Mouse (Mus musculus) hindbrain, embryonic 13.5 days (tissue): ENCODE results near the gene Mtus2. TPM values are rescaled to one million over a fixed set of nuclear protein-coding genes. Genes with fewer than 3 reads are reported as not detected.
A peak's percentile ranks its signal among the peaks of the same experiment; 100 is the strongest.
"Not testable (repeated sequence)": the region's sequence is repeated elsewhere in the genome, so short reads cannot be mapped to it uniquely, and the experiment has no call there.

Experiments
- ATAC-seq: fragments of 200-750 bp; cut with Nextera tagmentation; 2 replicates; pipeline ENCODE4 v1.8.0; 2017; ENCODE audit warnings: moderate TSS enrichment; ENCODE audit not compliant: low FRiP score
- H3K27ac ChIP-seq: fragments of 300-500 bp; sonication (generic); 2 replicates; pipeline ENCODE4 v1.5.1; 2015; ENCODE audit warnings: inconsistent platforms, mild to moderate bottlenecking, moderate library complexity
- H3K27me3 ChIP-seq: fragments of 300-500 bp; sonication (generic); 2 replicates; pipeline ENCODE4 v1.6.1; 2015; ENCODE audit warnings: mild to moderate bottlenecking, inconsistent platforms
- H3K36me3 ChIP-seq: fragments of 300-500 bp; sonication (generic); 2 replicates; pipeline ENCODE4 v1.6.1; 2015; ENCODE audit warnings: mild to moderate bottlenecking, inconsistent platforms
- H3K4me1 ChIP-seq: fragments of 300-500 bp; sonication (generic); replicated peaks from 2 replicates; pipeline ENCODE4 v1.6.1; 2015; ENCODE audit warnings: inconsistent platforms
- H3K4me2 ChIP-seq: fragments of 300-500 bp; sonication (generic); 2 replicates; pipeline ENCODE4 v1.6.1; 2015; ENCODE audit warnings: inconsistent platforms, mild to moderate bottlenecking, moderate library complexity
- H3K4me3 ChIP-seq: fragments of 300-500 bp; sonication (generic); 2 replicates; pipeline ENCODE4 v1.5.1; 2015; ENCODE audit warnings: mild to moderate bottlenecking, inconsistent platforms
- H3K9ac ChIP-seq: fragments of 300-500 bp; sonication (generic); 2 replicates; pipeline ENCODE4 v1.6.1; 2015; ENCODE audit warnings: mild to moderate bottlenecking, inconsistent platforms
- H3K9me3 ChIP-seq: fragments of 300-500 bp; sonication (generic); 2 replicates; pipeline ENCODE4 v1.6.1; 2016; ENCODE audit warnings: inconsistent platforms
- WGBS: fragments of 180-500 bp; shearing (Covaris S2); methylation state at CpG from one replicate; pipeline ENCODE4 v1.1.7; 2015; 5-methylcytosine and 5-hydroxymethylcytosine counted together
- polyA plus RNA-seq: library from polyadenylated mRNA; unstranded; fragments of >200 nt; fragmentation: Nextera tagmentation; extraction: Ambion mirVana; gene quantifications from 2 replicates; pipeline ENCODE4 v1.2.1, GENCODE M21; 2015

Gene Mtus2
- polyA plus RNA-seq, 1 experiment from 2014 or later = 45.8 TPM

- 87% methylated on average over 2 of the region's 2 CpGs for WGBS
- peaks cover 64% of the 10 kb centered on the region for H3K36me3 ChIP-seq
These were observed 347.0 kb downstream of the Mtus2 start for GRCm38 (mm10) chr5:148304112-148304511.

GRCm38 (mm10) chr5:148310790-148311189, 353.7 kb downstream of the Mtus2 start:
- H3K4me3 ChIP-seq = no peak overlapping the region
- no peaks in the 10 kb centered on the region for H3K27me3 ChIP-seq
- H3K4me2 ChIP-seq = no peak overlapping the region
- no peaks in the 10 kb centered on the region for H3K4me1 ChIP-seq
- H3K27ac ChIP-seq = no peak overlapping the region
- peaks cover 65% of the 10 kb centered on the region for H3K36me3 ChIP-seq
- ATAC-seq = no peak
- no peak overlapping the region for H3K9ac ChIP-seq
- no peaks in the 10 kb centered on the region for H3K9me3 ChIP-seq
- 76% methylated on average over 10 of the region's 10 CpGs for WGBS

More at GRCm38 (mm10) chr5:148304112-148304511, 347.0 kb downstream of the Mtus2 start:
- Histone ChIP-seq H3K27ac (no peak overlapping the region), H3K9ac (no peak overlapping the region), H3K27me3 (no peaks in the 10 kb centered on the region), H3K4me3 (no peak overlapping the region), H3K4me2 (no peak overlapping the region), H3K9me3 (no peaks in the 10 kb centered on the region), H3K4me1 (no peaks in the 10 kb centered on the region)
- ATAC-seq = no peak

- peaks cover 53% of the 10 kb centered on the region for H3K36me3 ChIP-seq
- 59% methylated on average over 2 of the region's 2 CpGs for WGBS
- H3K9ac ChIP-seq = no peak overlapping the region
- no peaks in the 10 kb centered on the region for H3K4me1 ChIP-seq
- no peaks in the 10 kb centered on the region for H3K27me3 ChIP-seq
- no peak overlapping the region for H3K27ac ChIP-seq
- H3K4me3 ChIP-seq = no peak overlapping the region
- ATAC-seq = no peak
- H3K9me3 ChIP-seq = no peaks in the 10 kb centered on the region
- H3K4me2 ChIP-seq = no peak overlapping the region
These were observed 355.3 kb downstream of the Mtus2 start for GRCm38 (mm10) chr5:148312443-148312842.

GRCm38 (mm10) chr5:148314931-148315330, 357.8 kb downstream of the Mtus2 start:
- no peaks in the 10 kb centered on the region for H3K4me1 ChIP-seq
- H3K4me2 ChIP-seq = no peak overlapping the region
- no peak overlapping the region for H3K9ac ChIP-seq
- H3K27ac ChIP-seq = no peak overlapping the region
- no peak for ATAC-seq
- no peaks in the 10 kb centered on the region for H3K27me3 ChIP-seq
- H3K4me3 ChIP-seq = no peak overlapping the region
- H3K9me3 ChIP-seq = no peaks in the 10 kb centered on the region
- 97% methylated on average over 5 of the region's 5 CpGs for WGBS
- peaks cover 38% of the 10 kb centered on the region for H3K36me3 ChIP-seq

GRCm38 (mm10) chr5:148325317-148325885, 368.3 kb downstream of the Mtus2 start:
- no peaks in the 10 kb centered on the region for H3K36me3 ChIP-seq
- no peak overlapping the region for H3K4me2 ChIP-seq
- no peak for ATAC-seq
- WGBS = 54% methylated on average over 4 of the region's 4 CpGs
- H3K4me1 ChIP-seq = no peaks in the 10 kb centered on the region
- no peak overlapping the region for H3K9ac ChIP-seq
- no peaks in the 10 kb centered on the region for H3K27me3 ChIP-seq
- H3K27ac ChIP-seq = no peak overlapping the region
- H3K4me3 ChIP-seq = no peak overlapping the region
- H3K9me3 ChIP-seq = peaks cover 5% of the 10 kb centered on the region; the same call in 1 of the 2 replicates

- H3K27me3 ChIP-seq, H3K9me3 ChIP-seq, H3K4me1 ChIP-seq, ATAC-seq, H3K4me2 ChIP-seq, H3K36me3 ChIP-seq, H3K4me3 ChIP-seq, H3K27ac ChIP-seq, H3K9ac ChIP-seq: not testable (repeated sequence)
- 96% methylated on average over 9 of the region's 9 CpGs for WGBS
These were observed 369.2 kb downstream of the Mtus2 start for GRCm38 (mm10) chr5:148326295-148326694.

GRCm38 (mm10) chr5:148328982-148329381, 371.9 kb downstream of the Mtus2 start:
- Histone ChIP-seq H3K4me3 (no peak overlapping the region), H3K36me3 (peaks cover 11% of the 10 kb centered on the region), H3K27me3 (no peaks in the 10 kb centered on the region), H3K4me1 (peaks cover 13% of the 10 kb centered on the region), H3K9ac (no peak overlapping the region), H3K27ac (no peak overlapping the region), H3K4me2 (no peak overlapping the region), H3K9me3 (peaks cover 5% of the 10 kb centered on the region; the same call in 1 of the 2 replicates)
- WGBS = 91% methylated on average over 3 of the region's 3 CpGs
- ATAC-seq = no peak

- H3K4me2 ChIP-seq = no peak overlapping the region
- no peaks in the 10 kb centered on the region for H3K27me3 ChIP-seq
- no peak for ATAC-seq
- peaks cover 13% of the 10 kb centered on the region for H3K4me1 ChIP-seq
- no peak overlapping the region for H3K9ac ChIP-seq
- H3K27ac ChIP-seq = no peak overlapping the region
- 79% methylated on average over 11 of the region's 11 CpGs for WGBS
- H3K9me3 ChIP-seq = no peaks in the 10 kb centered on the region
- no peak overlapping the region for H3K4me3 ChIP-seq
- peaks cover 20% of the 10 kb centered on the region for H3K36me3 ChIP-seq
These were observed 374.2 kb downstream of the Mtus2 start for GRCm38 (mm10) chr5:148331229-148331776.

- no peak overlapping the region for H3K27ac ChIP-seq
- ATAC-seq = peak; percentile 62
- H3K36me3 ChIP-seq = peaks cover 27% of the 10 kb centered on the region
- WGBS = 84% methylated on average over 18 of the region's 18 CpGs
- H3K9ac ChIP-seq = no peak overlapping the region
- no peaks in the 10 kb centered on the region for H3K27me3 ChIP-seq
- no peak overlapping the region for H3K4me2 ChIP-seq
- no peaks in the 10 kb centered on the region for H3K9me3 ChIP-seq
- H3K4me3 ChIP-seq = no peak overlapping the region
- H3K4me1 ChIP-seq = peaks cover 13% of the 10 kb centered on the region
These were observed 375.0 kb downstream of the Mtus2 start for GRCm38 (mm10) chr5:148331926-148332621.

- Histone ChIP-seq H3K4me2 (no peak overlapping the region), H3K36me3 (peaks cover 27% of the 10 kb centered on the region), H3K27ac (no peak overlapping the region), H3K27me3 (no peaks in the 10 kb centered on the region), H3K9ac (no peak overlapping the region), H3K4me1 (peaks cover 13% of the 10 kb centered on the region), H3K4me3 (no peak overlapping the region), H3K9me3 (no peaks in the 10 kb centered on the region)
- ATAC-seq = peak; percentile 69
- WGBS = 40% methylated on average over 8 of the region's 8 CpGs
These were observed 375.5 kb downstream of the Mtus2 start for GRCm38 (mm10) chr5:148332622-148332974.

- H3K27me3 ChIP-seq = no peaks in the 10 kb centered on the region
- no peak overlapping the region for H3K9ac ChIP-seq
- no peaks in the 10 kb centered on the region for H3K9me3 ChIP-seq
- H3K4me3 ChIP-seq = no peak overlapping the region
- no peak overlapping the region for H3K27ac ChIP-seq
- WGBS = 92% methylated on average over 5 of the region's 5 CpGs
- H3K4me1 ChIP-seq = peaks cover 13% of the 10 kb centered on the region
- ATAC-seq = no peak
- H3K4me2 ChIP-seq = no peak overlapping the region
- H3K36me3 ChIP-seq = peaks cover 19% of the 10 kb centered on the region
These were observed 382.0 kb downstream of the Mtus2 start for GRCm38 (mm10) chr5:148339126-148339525.

GRCm38 (mm10) chr5:148342061-148342741, 385.1 kb downstream of the Mtus2 start:
- Histone ChIP-seq H3K36me3 (0 out of 2 replicates have a peak, but pooled peaks cover 3% of the 10 kb centered on the region), H3K27ac (peak overlapping the region; percentile 75), H3K9me3 (no peaks in the 10 kb centered on the region), H3K27me3 (no peaks in the 10 kb centered on the region), H3K4me1 (peaks cover 13% of the 10 kb centered on the region), H3K4me3 (peak overlapping the region; percentile 16; the same call in 1 of the 2 replicates), H3K4me2 (peak overlapping the region; percentile 44), H3K9ac (peak overlapping the region; percentile 55)
- ATAC-seq = peak; percentile 70
- WGBS = 42% methylated on average over 26 of the region's 26 CpGs
